Mouse (Mus musculus) thymus, postnatal 4 days (tissue): Measurements from ENCODE around the gene Clec16a.

ENCODE experiments used
- DNase-seq: peaks from one replicate; pipeline ENCODE4 v3.0.0; 2021

The Clec16a gene

GRCm38 (mm10) chr16:10544995-10545622 is at the start of gene Clec16a:
Clec16a (plus strand) TSS chr16:10545339.
- peak; percentile 97 for DNase-seq

- DNase-seq = no peak
Measured at GRCm38 (mm10) chr16:10495824-10496298, 49.3 kb upstream of the Clec16a start.

DNA sequence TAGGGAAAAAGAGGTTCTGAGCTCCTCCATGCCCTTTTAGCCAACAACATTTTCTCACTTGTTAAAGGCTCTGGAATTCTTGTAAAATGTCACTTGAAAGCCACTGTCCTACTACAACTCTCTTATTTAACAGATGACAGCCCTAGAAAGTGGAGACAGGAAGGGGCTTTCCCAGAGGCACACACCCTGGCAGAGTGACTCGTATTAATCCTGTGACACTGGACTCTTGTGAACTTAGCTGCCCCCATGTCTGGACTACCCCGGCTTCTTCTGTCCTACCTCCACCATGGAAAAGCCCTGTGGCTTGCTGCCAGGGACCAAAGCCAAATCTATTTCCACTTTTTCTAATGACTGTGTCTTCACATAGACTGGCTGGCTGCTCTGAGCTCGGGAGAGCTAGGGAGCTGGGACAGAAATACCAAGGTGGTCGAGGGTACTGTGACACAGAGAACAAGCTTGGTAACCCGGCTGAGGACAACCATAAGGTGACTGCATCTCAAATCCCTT is 47.0 kb upstream of the Clec16a start:
- DNase-seq = no peak

DNA sequence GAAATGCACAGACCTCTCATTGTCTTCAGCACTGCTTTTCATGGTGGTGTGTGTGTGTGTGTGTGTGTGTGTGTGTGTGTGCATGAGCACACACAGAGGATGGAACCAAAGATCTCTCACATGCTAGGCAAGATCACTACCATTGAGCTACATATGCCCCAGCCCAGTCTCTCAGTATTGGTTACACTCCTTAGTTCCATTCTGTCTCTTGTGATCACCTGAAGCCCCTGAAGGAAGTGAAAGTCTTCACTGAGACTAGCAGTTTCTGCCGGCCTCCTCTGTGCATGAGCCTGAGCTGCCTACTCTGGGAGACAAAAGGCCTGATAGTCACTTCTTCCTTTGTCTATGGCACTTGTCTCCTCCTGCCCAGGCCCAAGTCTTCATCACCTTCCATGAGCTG is 46.0 kb upstream of the Clec16a start:
- no peak for DNase-seq

- DNase-seq = peak; percentile 73
Measured at GRCm38 (mm10) chr16:10501865-10502264, 43.3 kb upstream of the Clec16a start.

- DNase-seq = no peak
Measured at GRCm38 (mm10) chr16:10503058-10503457, 42.1 kb upstream of the Clec16a start.

DNA sequence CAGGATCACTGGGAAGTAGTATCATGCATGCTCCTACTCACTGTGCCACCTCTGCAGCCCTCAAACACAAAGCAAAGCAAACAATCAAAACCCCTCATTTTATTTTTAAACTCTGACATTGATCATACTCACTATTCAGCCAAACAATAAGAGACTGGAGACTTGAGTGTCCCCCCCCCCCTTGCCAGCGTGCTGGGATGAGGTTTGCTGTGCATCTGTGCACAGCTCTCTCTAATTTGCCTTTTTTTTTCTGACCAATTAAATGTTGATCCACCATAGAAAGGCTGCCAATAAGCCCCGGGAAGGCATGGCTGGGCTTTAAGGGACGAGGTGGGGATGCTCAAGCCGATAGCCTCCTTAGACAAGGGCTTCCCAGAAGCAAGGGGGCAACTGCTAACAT is 37.7 kb upstream of the Clec16a start:
- DNase-seq = no peak

GRCm38 (mm10) chr16:10508691-10509090 is 36.4 kb upstream of the Clec16a start:
- DNase-seq = no peak

DNA sequence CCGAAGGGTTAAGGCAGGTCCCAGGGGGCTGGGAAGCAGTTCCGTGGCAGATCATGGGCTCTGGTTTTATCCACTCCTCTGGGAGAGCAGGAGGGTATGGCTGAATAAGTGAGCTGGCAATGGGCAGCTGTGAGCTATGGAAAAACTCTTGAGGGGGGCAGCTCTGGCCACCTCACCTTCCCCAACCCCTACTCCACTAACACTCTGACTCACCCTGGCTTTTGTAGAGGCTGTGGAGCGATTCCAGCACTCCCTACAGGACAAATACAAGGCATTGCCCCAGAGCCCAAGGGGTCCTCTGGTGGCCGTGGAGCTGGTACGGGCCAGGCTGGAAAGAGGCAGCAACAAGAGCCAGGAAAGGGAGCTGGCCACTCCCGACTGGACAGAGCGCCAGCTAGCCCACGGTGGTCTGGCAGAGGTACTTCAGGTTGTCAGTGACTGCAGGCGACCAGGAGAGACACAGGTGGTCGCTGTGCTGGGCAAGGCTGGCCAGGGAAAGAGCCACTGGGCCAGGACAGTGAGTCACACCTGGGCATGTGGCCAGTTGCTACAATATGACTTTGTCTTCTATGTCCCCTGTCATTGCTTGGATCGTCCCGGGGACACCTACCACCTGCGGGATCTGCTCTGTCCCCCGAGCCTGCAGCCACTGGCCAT is 34.5 kb upstream of the Clec16a start:
- DNase-seq = no peak

DNA sequence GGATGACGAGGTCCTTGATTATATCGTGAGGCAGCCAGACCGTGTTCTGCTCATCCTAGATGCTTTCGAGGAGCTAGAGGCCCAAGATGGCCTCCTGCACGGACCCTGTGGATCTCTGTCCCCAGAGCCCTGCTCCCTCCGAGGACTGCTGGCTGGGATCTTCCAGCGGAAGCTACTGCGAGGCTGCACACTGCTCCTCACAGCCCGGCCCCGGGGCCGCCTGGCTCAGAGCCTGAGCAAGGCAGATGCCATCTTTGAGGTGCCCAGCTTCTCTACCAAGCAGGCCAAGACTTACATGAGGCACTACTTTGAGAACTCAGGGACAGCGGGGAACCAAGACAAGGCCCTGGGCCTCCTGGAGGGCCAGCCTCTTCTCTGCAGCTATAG is 34.0 kb upstream of the Clec16a start:
- no peak for DNase-seq

DNA sequence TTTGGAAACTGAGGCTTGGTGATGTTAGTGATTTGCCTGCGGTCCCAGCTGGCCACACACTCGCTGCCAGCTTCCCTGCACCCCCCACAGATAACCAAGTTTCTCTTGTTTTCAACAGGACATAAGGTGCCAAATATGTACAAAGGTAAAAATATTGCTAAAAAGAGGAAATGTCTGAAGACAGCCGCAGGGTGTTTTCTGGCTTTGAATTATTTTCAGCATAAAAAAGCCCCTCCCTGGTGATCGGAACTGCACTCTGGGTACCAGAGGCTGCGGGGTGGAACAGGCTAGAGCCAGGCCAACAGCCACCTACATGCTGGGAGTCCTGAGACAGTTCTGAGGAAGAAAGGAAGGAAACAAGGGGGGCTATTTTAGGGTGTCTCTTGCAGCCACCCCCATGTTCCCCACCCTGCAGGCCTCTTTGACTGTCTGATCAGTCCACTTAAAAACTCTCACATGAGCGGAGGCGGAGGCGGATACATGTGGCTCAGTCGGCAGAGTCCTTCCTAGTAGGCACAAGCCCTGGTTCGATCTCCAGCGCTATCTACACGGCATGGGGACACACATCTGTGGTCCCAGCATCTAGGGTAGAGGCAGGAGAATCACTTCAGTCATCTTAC is 29.1 kb upstream of the Clec16a start:
- no peak for DNase-seq

GRCm38 (mm10) chr16:10518030-10518429 is 27.1 kb upstream of the Clec16a start:
- no peak for DNase-seq

GRCm38 (mm10) chr16:10520908-10521614 is 24.1 kb upstream of the Clec16a start:
- DNase-seq = peak; percentile 82

GRCm38 (mm10) chr16:10522811-10523210 is 22.3 kb upstream of the Clec16a start:
- peak; percentile 89 for DNase-seq

DNA sequence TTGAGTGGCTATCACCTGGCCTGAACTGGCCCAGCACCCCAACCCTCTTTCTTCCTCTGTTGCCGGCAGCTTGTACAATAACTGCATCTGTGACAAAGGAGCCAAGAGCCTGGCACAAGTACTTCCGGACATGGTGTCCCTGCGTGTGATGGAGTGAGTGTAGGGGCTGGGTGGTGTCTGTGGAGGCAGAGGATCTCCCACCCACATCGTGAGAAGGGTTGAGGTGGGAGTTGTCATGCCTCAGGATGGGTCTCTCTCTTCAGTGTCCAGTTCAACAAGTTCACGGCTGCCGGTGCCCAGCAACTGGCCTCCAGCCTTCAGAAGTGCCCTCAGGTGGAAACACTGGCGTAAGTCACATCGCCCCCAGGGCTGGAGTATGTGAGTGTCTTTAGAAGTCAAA is 21.5 kb upstream of the Clec16a start:
- no peak for DNase-seq

DNA sequence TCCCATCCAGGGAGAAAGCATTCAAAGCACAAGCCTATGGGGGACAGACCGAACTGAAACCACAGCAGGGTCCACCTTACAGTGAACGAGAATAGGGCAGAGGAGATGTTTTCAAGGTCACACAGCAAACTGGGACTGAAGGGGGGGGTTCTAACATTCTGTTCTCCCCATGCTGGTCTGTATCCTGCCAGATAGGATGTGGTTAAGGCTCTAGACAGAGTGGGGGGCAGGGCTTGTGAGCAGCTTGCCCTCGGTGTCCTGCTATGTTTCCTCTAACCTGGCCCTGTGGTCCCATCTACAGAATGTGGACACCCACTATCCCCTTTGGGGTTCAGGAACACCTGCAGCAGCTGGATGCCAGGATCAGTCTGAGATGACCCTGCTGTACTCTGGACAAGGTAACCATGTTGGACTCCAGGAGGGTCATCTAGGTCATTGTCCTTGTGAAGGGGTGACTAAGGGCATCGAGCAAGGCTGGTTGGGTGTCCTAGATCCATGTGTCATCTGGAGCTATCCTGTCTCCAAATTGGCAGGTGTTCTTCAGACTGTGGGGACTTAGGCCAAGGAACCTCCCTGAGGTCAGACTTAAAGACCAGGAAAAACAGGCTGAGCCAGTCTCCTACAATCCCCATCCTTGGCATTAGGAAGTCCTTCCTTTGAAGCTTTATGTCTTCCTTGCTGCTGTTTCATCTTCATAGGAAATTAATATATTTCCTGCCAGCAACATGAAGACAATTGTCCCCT is 20.1 kb upstream of the Clec16a start:
- DNase-seq = peak; percentile 49

DNA sequence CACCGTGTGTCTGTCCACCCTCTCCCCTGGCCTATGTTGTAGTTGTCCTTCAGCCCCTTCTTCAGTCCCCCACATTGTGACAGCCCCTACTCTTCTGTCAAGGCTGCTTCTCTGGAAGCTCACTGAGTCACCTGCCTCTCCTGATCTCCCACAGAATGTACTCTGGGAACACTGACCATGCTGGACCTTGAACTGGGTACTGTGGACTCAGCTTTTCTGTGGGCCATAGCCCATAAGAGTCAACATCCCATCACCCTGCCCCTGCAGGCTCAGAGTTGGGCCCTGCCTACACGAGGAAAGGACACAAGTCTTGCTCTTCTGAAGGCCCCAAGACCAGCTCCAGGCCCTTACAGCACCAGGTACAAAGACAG is 19.5 kb upstream of the Clec16a start:
- no peak for DNase-seq

- DNase-seq = peak; percentile 45
Measured at GRCm38 (mm10) chr16:10527046-10527644, 18.0 kb upstream of the Clec16a start.

DNA sequence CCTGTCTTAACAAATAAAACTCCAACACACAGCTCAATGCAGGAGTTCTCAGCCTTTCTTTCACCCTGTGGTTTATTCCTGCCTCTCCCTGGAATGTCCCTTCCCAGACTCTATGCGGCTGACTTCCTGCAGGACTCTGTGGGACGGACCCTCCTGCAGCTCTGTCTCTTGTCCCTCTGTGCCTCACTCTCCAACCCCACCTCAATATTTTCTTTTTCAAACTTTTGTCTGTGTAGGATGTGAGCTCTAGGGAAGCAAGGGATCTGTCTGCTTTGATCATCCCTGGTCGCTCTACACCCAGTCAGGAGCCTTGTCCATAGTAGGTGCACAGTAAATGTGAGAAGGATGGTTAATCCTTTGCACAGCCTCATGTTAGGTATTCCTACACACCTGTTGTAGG is 16.8 kb upstream of the Clec16a start:
- no peak for DNase-seq

- DNase-seq = no peak
Measured at GRCm38 (mm10) chr16:10530179-10530578, 15.0 kb upstream of the Clec16a start.

DNA sequence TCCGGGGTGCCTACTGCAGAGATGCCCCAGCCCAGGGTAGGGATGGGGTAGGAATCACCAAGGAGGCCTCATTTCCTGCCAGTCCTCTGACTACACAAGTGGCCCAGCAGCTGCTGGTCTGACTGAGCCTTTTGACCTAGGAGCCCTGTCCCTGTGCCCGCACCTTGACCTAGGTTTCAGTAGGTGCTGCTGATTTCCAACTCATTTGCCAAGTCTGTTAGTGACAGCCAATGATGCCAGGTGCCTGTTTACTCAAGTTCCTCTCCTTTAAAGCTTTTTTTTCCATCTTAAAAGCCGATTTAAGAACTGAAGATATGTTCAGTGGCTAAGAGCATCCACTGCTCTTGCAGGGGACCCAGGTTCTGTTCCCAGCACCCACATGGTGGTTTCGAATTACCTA is 11.4 kb upstream of the Clec16a start:
- no peak for DNase-seq

DNA sequence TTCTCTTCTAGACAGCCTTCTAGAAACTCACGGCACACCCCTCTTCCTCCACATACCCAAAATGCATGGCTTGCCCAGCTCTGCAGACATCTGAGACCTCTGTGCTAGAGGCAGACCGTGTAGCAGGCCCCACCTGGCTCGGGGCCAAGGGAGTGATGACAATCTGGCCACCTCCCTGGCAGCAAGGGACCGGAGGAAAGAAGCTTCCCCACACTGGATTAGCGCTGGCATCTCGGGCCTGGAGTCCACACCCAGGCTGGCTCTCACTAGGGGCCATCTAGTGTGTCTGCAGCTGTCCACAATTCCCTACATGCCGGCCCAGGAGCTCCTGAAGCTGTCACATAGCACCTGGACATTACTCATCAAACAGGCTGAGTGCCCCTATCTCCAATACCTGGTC is 10.6 kb upstream of the Clec16a start:
- DNase-seq = no peak
